Mouse (Mus musculus): ENCODE results near the gene Anks6. TPM values are rescaled to one million over a fixed set of nuclear protein-coding genes. Genes with fewer than 3 reads are reported as not detected.

The Anks6 gene
- polyA plus RNA-seq, 1 experiment from 2014 or later, result 1.6 TPM

DNA sequence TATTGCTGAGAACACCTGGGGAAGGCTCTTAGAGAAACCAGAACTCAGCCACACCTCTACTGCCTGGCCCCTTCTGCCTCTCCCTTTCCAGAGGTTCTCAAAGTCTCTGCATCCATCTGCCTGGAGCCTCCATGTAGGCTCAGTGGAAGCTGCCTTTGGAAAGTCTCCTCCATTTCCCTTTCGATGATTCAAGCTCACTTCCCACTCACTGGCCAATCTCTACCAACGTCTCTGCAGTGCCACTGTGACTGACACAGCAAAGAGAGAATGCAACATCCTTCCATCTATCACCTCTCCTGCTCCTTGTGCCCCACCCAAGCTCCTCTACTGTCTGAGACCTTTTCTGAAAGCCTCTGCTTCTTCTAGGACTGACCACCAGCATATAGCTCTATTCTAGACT lies 59.3 kb downstream of the Anks6 start:
- Histone ChIP-seq H3K27me3 (ENCODE audit: control insufficient read depth, insufficient read depth, low read length) (peaks cover 56% of the 10 kb centered on the region), H3K36me3 (ENCODE audit: control insufficient read depth, insufficient read depth, low read length) (no peaks in the 10 kb centered on the region), H3K9me3 (ENCODE audit: control insufficient read depth, low read length) (no peaks in the 10 kb centered on the region), H3K4me3 (ENCODE audit: control insufficient read depth in 1 of 2, insufficient read depth in 1 of 2, low read depth in 1 of 2, low read length in 2 of 2) (no peak overlapping the region), H3K4me1 (ENCODE audit: control insufficient read depth in 2 of 2, insufficient read depth in 2 of 2, low read length in 2 of 2) (no peaks in the 10 kb centered on the region), H3K9ac (ENCODE audit: low read length) (no peak overlapping the region), H3K4me2 (ENCODE audit: low read length) (no peak overlapping the region), H3K27ac (replicated peaks in 1 of 2; ENCODE audit: control insufficient read depth in 1 of 2, insufficient read depth in 1 of 2, low read depth in 2 of 2, low read length in 2 of 2) (no peak overlapping the region)
- no peak for ATAC-seq (ENCODE audit: insufficient number of reproducible peaks, insufficient read depth, low FRiP score, low read depth)
- WGBS, result 67% methylated on average over 2 of the region's 2 CpGs

DNA sequence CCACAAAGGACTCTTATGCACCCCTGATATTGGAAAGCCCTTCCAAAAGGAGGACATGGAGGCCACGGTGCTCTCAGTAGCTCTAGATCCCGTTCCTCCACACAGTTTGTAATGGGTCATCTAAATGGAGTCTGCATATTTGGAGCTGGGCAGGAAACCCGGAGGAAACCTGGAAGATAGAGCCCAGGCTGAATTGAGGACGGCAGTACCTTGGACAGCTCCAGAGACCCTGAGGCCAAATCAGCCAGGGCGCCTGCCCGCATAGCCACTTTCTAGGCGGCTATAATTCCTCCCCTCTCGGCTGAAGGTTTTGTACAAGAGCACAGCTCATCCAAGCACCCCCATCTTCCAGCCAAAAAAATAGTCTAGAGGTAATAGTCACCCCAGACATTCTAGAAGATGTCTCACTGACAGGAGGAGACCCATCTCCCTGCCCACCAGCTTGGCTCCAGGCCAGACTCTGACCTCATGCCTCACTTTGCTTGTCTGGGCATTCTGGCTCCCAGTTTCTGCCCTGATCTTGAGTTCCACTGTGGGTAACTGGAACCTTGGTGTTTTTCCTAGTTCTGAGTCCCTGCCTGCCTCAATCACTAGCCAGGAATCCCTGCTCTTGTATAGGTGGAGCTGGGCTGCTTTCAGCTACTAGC lies 64.3 kb downstream of the Anks6 start:
- peaks cover 82% of the 10 kb centered on the region for H3K27me3 ChIP-seq (ENCODE audit: control insufficient read depth, insufficient read depth, low read length)
- 2% methylated on average over 8 of the region's 8 CpGs for WGBS
- H3K9ac ChIP-seq (ENCODE audit: low read length), result no peak overlapping the region
- no peaks in the 10 kb centered on the region for H3K36me3 ChIP-seq (ENCODE audit: control insufficient read depth, insufficient read depth, low read length)
- H3K4me2 ChIP-seq (ENCODE audit: low read length), result no peak overlapping the region
- no peak overlapping the region for H3K4me3 ChIP-seq (ENCODE audit: control insufficient read depth in 1 of 2, insufficient read depth in 1 of 2, low read depth in 1 of 2, low read length in 2 of 2)
- H3K9me3 ChIP-seq (ENCODE audit: control insufficient read depth, low read length), result no peaks in the 10 kb centered on the region
- no peak overlapping the region for H3K27ac ChIP-seq (replicated peaks in 1 of 2; ENCODE audit: control insufficient read depth in 1 of 2, insufficient read depth in 1 of 2, low read depth in 2 of 2, low read length in 2 of 2)
- no peak for ATAC-seq (ENCODE audit: insufficient number of reproducible peaks, insufficient read depth, low FRiP score, low read depth)
- H3K4me1 ChIP-seq (ENCODE audit: control insufficient read depth in 2 of 2, insufficient read depth in 2 of 2, low read length in 2 of 2), result peaks cover 0 to 8% of the 10 kb centered on the region in 2 experiments; a peak in 2 of 4 replicates

DNA sequence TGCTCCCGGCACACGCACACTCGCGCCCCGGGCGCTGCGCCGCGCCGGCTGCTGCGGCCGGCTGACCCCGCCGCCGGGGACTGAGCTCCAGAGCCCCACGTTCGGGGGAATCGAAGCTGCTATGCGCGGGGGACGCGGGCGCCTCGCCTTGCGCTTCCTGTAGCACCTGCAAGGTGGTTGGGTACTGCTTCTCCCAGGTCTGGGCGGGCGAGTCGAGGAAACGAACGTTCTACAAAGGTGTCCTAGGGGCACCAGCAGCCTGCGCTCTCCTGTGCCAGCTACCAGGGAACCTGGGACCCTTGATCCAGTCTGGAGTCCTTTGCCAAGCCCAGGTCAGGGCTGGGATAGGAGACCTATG lies 65.3 kb downstream of the Anks6 start:
- H3K36me3 ChIP-seq (ENCODE audit: control insufficient read depth, insufficient read depth, low read length), result no peaks in the 10 kb centered on the region
- H3K4me3 ChIP-seq (ENCODE audit: control insufficient read depth in 1 of 2, insufficient read depth in 1 of 2, low read depth in 1 of 2, low read length in 2 of 2), result peak overlapping the region; percentile 22 to 48; a peak in 3 of 4 replicates
- H3K4me2 ChIP-seq (ENCODE audit: low read length), result peak overlapping the region; percentile 74
- no peaks in the 10 kb centered on the region for H3K9me3 ChIP-seq (ENCODE audit: control insufficient read depth, low read length)
- no peak for ATAC-seq (ENCODE audit: insufficient number of reproducible peaks, insufficient read depth, low FRiP score, low read depth)
- H3K9ac ChIP-seq (ENCODE audit: low read length), result no peak overlapping the region
- no peak overlapping the region for H3K27ac ChIP-seq (replicated peaks in 1 of 2; ENCODE audit: control insufficient read depth in 1 of 2, insufficient read depth in 1 of 2, low read depth in 2 of 2, low read length in 2 of 2)
- 1% methylated on average over 31 of the region's 31 CpGs for WGBS
- peaks cover 82% of the 10 kb centered on the region for H3K27me3 ChIP-seq (ENCODE audit: control insufficient read depth, insufficient read depth, low read length)
- peaks cover 0 to 8% of the 10 kb centered on the region in 2 experiments; a peak in 2 of 4 replicates for H3K4me1 ChIP-seq (ENCODE audit: control insufficient read depth in 2 of 2, insufficient read depth in 2 of 2, low read length in 2 of 2)

GRCm38 (mm10) chr4:46991016-46991958 lies 65.9 kb downstream of the Anks6 start, which contains the start of gene Gabbr2:
TSS of gene Gabbr2 (minus strand) at chr4:46991873.
- H3K27ac ChIP-seq (replicated peaks in 1 of 2; ENCODE audit: control insufficient read depth in 1 of 2, insufficient read depth in 1 of 2, low read depth in 2 of 2, low read length in 2 of 2), result no peak within 1 kb of the TSS
- ATAC-seq (ENCODE audit: insufficient number of reproducible peaks, insufficient read depth, low FRiP score, low read depth), result no peak

GRCm38 (mm10) chr4:46990281-46991015 lies 66.8 kb downstream of the Anks6 start:
- Histone ChIP-seq H3K9ac (ENCODE audit: low read length) (no peak overlapping the region), H3K4me1 (ENCODE audit: control insufficient read depth in 2 of 2, insufficient read depth in 2 of 2, low read length in 2 of 2) (peaks cover 0 to 8% of the 10 kb centered on the region in 2 experiments; a peak in 2 of 4 replicates), H3K4me2 (ENCODE audit: low read length) (0 out of 2 replicates have a peak overlapping the region, but pooled peaks have one; percentile 74), H3K9me3 (ENCODE audit: control insufficient read depth, low read length) (no peaks in the 10 kb centered on the region), H3K27ac (replicated peaks in 1 of 2; ENCODE audit: control insufficient read depth in 1 of 2, insufficient read depth in 1 of 2, low read depth in 2 of 2, low read length in 2 of 2) (no peak overlapping the region), H3K4me3 (ENCODE audit: control insufficient read depth in 1 of 2, insufficient read depth in 1 of 2, low read depth in 1 of 2, low read length in 2 of 2) (peak overlapping the region in 1 of 2 experiments; percentile 48; a peak in 1 of 4 replicates), H3K27me3 (ENCODE audit: control insufficient read depth, insufficient read depth, low read length) (peaks cover 81% of the 10 kb centered on the region), H3K36me3 (ENCODE audit: control insufficient read depth, insufficient read depth, low read length) (no peaks in the 10 kb centered on the region)
- ATAC-seq (ENCODE audit: insufficient number of reproducible peaks, insufficient read depth, low FRiP score, low read depth), result 0 out of 2 replicates have a peak, but pooled peaks have one; percentile 11
- WGBS, result 4% methylated on average over 29 of the region's 29 CpGs

More at GRCm38 (mm10) chr4:46991016-46991958, 65.9 kb downstream of the Anks6 start, which contains the start of gene Gabbr2:
- Histone ChIP-seq H3K36me3 (ENCODE audit: control insufficient read depth, insufficient read depth, low read length) (no peaks in the 10 kb centered on the region), H3K9me3 (ENCODE audit: control insufficient read depth, low read length) (no peaks in the 10 kb centered on the region), H3K27me3 (ENCODE audit: control insufficient read depth, insufficient read depth, low read length) (peaks cover 85% of the 10 kb centered on the region), H3K4me1 (ENCODE audit: control insufficient read depth in 2 of 2, insufficient read depth in 2 of 2, low read length in 2 of 2) (peaks cover 0 to 8% of the 10 kb centered on the region in 2 experiments; a peak in 2 of 4 replicates), H3K4me3 (ENCODE audit: control insufficient read depth in 1 of 2, insufficient read depth in 1 of 2, low read depth in 1 of 2, low read length in 2 of 2) (peak within 1 kb of the TSS; percentile 22 to 48; a peak in 3 of 4 replicates), H3K9ac (ENCODE audit: low read length) (no peak within 1 kb of the TSS), H3K4me2 (ENCODE audit: low read length) (peak within 1 kb of the TSS; percentile 74)
- WGBS, result under 1% methylated on average over 111 of the region's 134 CpGs

DNA sequence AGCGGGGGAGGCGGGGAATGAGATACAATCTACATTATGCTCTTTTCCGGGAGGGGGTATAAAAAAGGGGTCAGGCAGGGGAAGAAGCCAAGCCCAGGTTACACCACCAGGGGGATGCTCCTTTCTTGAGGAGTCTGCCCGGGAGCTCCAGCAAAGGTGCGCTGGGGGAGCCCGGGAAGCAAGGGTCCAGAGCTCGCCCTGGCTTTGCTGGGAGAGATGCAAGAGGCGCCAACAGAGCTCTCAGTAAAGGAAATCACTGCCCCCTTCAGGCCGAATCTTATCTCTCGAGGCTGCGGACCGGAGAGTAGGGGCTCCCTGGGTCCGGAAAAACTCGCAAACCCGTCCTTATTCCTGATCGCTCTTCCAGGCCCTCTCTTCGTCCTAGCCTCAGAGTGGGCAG lies 67.4 kb downstream of the Anks6 start:
- H3K36me3 ChIP-seq (ENCODE audit: control insufficient read depth, insufficient read depth, low read length), result no peaks in the 10 kb centered on the region
- no peak overlapping the region for H3K27ac ChIP-seq (replicated peaks in 1 of 2; ENCODE audit: control insufficient read depth in 1 of 2, insufficient read depth in 1 of 2, low read depth in 2 of 2, low read length in 2 of 2)
- no peak overlapping the region for H3K4me3 ChIP-seq (ENCODE audit: control insufficient read depth in 1 of 2, insufficient read depth in 1 of 2, low read depth in 1 of 2, low read length in 2 of 2)
- H3K4me1 ChIP-seq (ENCODE audit: control insufficient read depth in 2 of 2, insufficient read depth in 2 of 2, low read length in 2 of 2), result peaks cover 0 to 8% of the 10 kb centered on the region in 2 experiments; a peak in 2 of 4 replicates
- 3% methylated on average over 17 of the region's 17 CpGs for WGBS
- no peak overlapping the region for H3K4me2 ChIP-seq (ENCODE audit: low read length)
- H3K9me3 ChIP-seq (ENCODE audit: control insufficient read depth, low read length), result no peaks in the 10 kb centered on the region
- no peak for ATAC-seq (ENCODE audit: insufficient number of reproducible peaks, insufficient read depth, low FRiP score, low read depth)
- H3K27me3 ChIP-seq (ENCODE audit: control insufficient read depth, insufficient read depth, low read length), result peaks cover 76% of the 10 kb centered on the region
- H3K9ac ChIP-seq (ENCODE audit: low read length), result no peak overlapping the region

GRCm38 (mm10) chr4:46988824-46989223 lies 68.4 kb downstream of the Anks6 start:
- H3K4me1 ChIP-seq (ENCODE audit: control insufficient read depth in 2 of 2, insufficient read depth in 2 of 2, low read length in 2 of 2), result peaks cover 0 to 8% of the 10 kb centered on the region in 2 experiments; a peak in 2 of 4 replicates
- H3K36me3 ChIP-seq (ENCODE audit: control insufficient read depth, insufficient read depth, low read length), result no peaks in the 10 kb centered on the region
- H3K9me3 ChIP-seq (ENCODE audit: control insufficient read depth, low read length), result no peaks in the 10 kb centered on the region
- H3K4me2 ChIP-seq (ENCODE audit: low read length), result no peak overlapping the region
- H3K9ac ChIP-seq (ENCODE audit: low read length), result no peak overlapping the region
- H3K4me3 ChIP-seq (ENCODE audit: control insufficient read depth in 1 of 2, insufficient read depth in 1 of 2, low read depth in 1 of 2, low read length in 2 of 2), result no peak overlapping the region
- H3K27ac ChIP-seq (replicated peaks in 1 of 2; ENCODE audit: control insufficient read depth in 1 of 2, insufficient read depth in 1 of 2, low read depth in 2 of 2, low read length in 2 of 2), result no peak overlapping the region
- H3K27me3 ChIP-seq (ENCODE audit: control insufficient read depth, insufficient read depth, low read length), result peaks cover 66% of the 10 kb centered on the region
- 78% methylated on average over 4 of the region's 4 CpGs for WGBS
- no peak for ATAC-seq (ENCODE audit: insufficient number of reproducible peaks, insufficient read depth, low FRiP score, low read depth)
